Mouse (Mus musculus): ENCODE data around the gene Igsf21. TPM values are rescaled to one million over a fixed set of nuclear protein-coding genes. Genes with fewer than 3 reads are reported as not detected.

Igsf21 gene
- polyA plus RNA-seq (2012; rRNA removed), result 5.5 and 8.8 TPM in 2 replicates

GRCm38 (mm10) chr4:140246180-140247005 is at the start of gene Igsf21:
Gene Igsf21 (minus strand): TSS chr4:140246784.

Data from central nervous system, embryonic 11.5 days (tissue).